Mouse (Mus musculus) olfactory bulb, adult 2 months (tissue): ENCODE measurements around the gene Stn1.

Experiments
- CTCF ChIP-seq: fragments of 200-500 bp; IDR thresholded peaks from 2 replicates; pipeline ENCODE4 v1.5.1; 2012; ENCODE audit warnings: low read depth, mild to moderate bottlenecking, low read length, moderate library complexity; ENCODE audit not compliant: insufficient read depth
- POLR2A ChIP-seq: fragments of 200-500 bp; IDR thresholded peaks from 2 replicates; pipeline ENCODE4 v1.6.1; 2012; ENCODE audit warnings: mild to moderate bottlenecking, low read depth, low read length, moderate library complexity; ENCODE audit not compliant: insufficient read depth

DNA sequence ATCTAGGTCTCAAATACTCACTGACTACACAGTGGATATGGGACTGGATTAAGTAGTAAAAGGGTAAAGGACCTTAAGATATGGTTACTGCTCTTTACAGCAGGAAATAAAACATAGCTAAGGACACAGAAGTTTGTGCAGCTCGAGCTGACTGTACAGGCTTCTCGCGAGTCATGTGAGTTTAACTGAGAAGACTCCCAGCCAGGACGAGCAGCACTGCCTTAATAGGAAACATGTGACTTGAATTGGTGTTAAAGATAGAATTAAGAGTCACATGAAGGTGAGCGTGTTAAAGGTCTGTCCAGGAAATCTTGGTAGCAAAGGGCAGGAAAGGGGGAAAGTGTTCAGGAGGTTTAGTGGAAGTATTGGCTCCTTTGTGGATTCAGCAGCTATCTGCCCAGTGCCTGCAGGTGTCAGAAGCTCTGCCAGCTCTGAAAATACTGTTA lies 24.7 kb upstream of the Stn1 start:
- no peak for TF ChIP-seq CTCF
- no peak for TF ChIP-seq POLR2A
